Comparison of ENCODE assay signal across 8 mouse cellular contexts in the genomic region with DNA sequence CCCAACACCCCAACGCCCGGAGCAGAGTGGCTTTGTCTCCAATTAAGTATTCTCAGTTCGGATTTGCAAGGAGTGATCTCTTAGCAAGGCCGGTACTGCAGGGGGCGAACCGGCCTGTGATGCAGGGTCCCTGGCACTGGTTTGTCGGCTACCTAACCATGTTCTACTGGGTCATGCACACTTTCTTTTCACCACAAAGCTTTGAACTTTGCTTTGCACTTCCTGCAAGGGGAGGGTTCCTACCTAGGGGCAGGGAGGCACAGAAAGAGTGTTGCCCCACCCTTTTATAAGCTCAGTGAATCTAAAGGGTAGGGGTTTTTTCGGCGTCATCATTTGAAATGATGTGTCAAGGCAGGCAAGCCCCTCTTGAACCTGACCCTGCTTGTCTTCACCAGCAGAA.
DNase-seq lines count a peak whose midpoint lies in the region; ATAC-seq and TF ChIP-seq lines count a peak whose summit lies in the region.

No protein-coding gene starts in this region.

- peak overlapping the region; percentile 27; the same call in 1 of the 2 replicates for H3K27ac ChIP-seq in kidney, postnatal 0 days
- H3K27ac ChIP-seq in embryonic facial prominence, embryonic 14.5 days (replicated peaks; ENCODE audit: low read depth, low read length), result peak overlapping the region; percentile 66
- H3K27ac ChIP-seq in limb, embryonic 11.5 days (replicated peaks; ENCODE audit: low read depth, low read length), result peak overlapping the region; percentile 81; the same call in 1 of the 2 replicates
- H3K27ac ChIP-seq in thymus, adult 2 months (ENCODE audit: control insufficient read depth, insufficient read depth, low read length), result no peak overlapping the region
- H3K27ac ChIP-seq in layer of hippocampus, adult 2 months, result no peak overlapping the region

- H3K27me3 ChIP-seq in kidney, postnatal 0 days (ENCODE audit: insufficient read depth, low read length), result no peaks in the 10 kb centered on the region
- no peaks in the 10 kb centered on the region for H3K27me3 ChIP-seq in embryonic facial prominence, embryonic 14.5 days (replicated peaks; ENCODE audit: control insufficient read depth, insufficient read depth, low read length)
- no peaks in the 10 kb centered on the region for H3K27me3 ChIP-seq in limb, embryonic 11.5 days (ENCODE audit: control insufficient read depth, insufficient read depth, low read length)
- no peaks in the 10 kb centered on the region for H3K27me3 ChIP-seq in thymus, adult 2 months (ENCODE audit: control insufficient read depth, insufficient read depth, low read length)

- no peak; the same call in 1 of the 2 replicates for ATAC-seq in kidney, postnatal 0 days (replicated peaks; ENCODE audit: low FRiP score, low read depth)
- no peak for ATAC-seq in embryonic facial prominence, embryonic 14.5 days (ENCODE audit: low read depth)
- 0 out of 2 replicates have a peak, but pooled peaks have one; percentile 4 for ATAC-seq in limb, embryonic 11.5 days (ENCODE audit: insufficient number of reproducible peaks, low FRiP score, low TSS enrichment, low read depth)

- WGBS in kidney, postnatal 0 days, result 12% methylated on average over 9 of the region's 9 CpGs
- WGBS in embryonic facial prominence, embryonic 14.5 days, result 12% methylated on average over 9 of the region's 9 CpGs
- WGBS in limb, embryonic 11.5 days, result 7% methylated on average over 9 of the region's 9 CpGs
- 17% methylated on average over 9 of the region's 9 CpGs for WGBS in thymus, adult 2 months

- H3K9ac ChIP-seq in kidney, postnatal 0 days (ENCODE audit: low read depth, low read length), result no peak overlapping the region
- H3K9ac ChIP-seq in embryonic facial prominence, embryonic 14.5 days (ENCODE audit: low read depth, low read length), result no peak overlapping the region
- H3K9ac ChIP-seq in limb, embryonic 11.5 days (ENCODE audit: low read length), result no peak overlapping the region

- H3K4me2 ChIP-seq in kidney, postnatal 0 days (ENCODE audit: low read length), result peak overlapping the region; percentile 56; the same call in 1 of the 2 replicates
- peak overlapping the region; percentile 65 for H3K4me2 ChIP-seq in embryonic facial prominence, embryonic 14.5 days (ENCODE audit: low read depth, low read length)
- H3K4me2 ChIP-seq in limb, embryonic 11.5 days (ENCODE audit: low read depth, severe bottlenecking), result peak overlapping the region; percentile 56

- H3K4me1 ChIP-seq in kidney, postnatal 0 days (replicated peaks; ENCODE audit: insufficient read depth, low read length), result peaks cover 11% of the 10 kb centered on the region
- H3K4me1 ChIP-seq in embryonic facial prominence, embryonic 14.5 days (ENCODE audit: control insufficient read depth, insufficient read depth, low read length), result peaks cover 28% of the 10 kb centered on the region
- peaks cover 27% of the 10 kb centered on the region for H3K4me1 ChIP-seq in limb, embryonic 11.5 days (ENCODE audit: control insufficient read depth, insufficient read depth, low read length)
- peaks cover 19% of the 10 kb centered on the region for H3K4me1 ChIP-seq in thymus, adult 2 months (replicated peaks; ENCODE audit: control insufficient read depth, insufficient read depth, low read length)

- H3K36me3 ChIP-seq in kidney, postnatal 0 days (ENCODE audit: insufficient read depth, low read length), result no peaks in the 10 kb centered on the region
- no peaks in the 10 kb centered on the region for H3K36me3 ChIP-seq in embryonic facial prominence, embryonic 14.5 days (ENCODE audit: control insufficient read depth, insufficient read depth, low read length)
- H3K36me3 ChIP-seq in limb, embryonic 11.5 days (ENCODE audit: control insufficient read depth, insufficient read depth, low read length), result no peaks in the 10 kb centered on the region
- no peaks in the 10 kb centered on the region for H3K36me3 ChIP-seq in thymus, adult 2 months (ENCODE audit: control insufficient read depth, insufficient read depth, low read length)

- H3K9me3 ChIP-seq in kidney, postnatal 0 days (replicated peaks; ENCODE audit: low read length), result no peaks in the 10 kb centered on the region
- no peaks in the 10 kb centered on the region for H3K9me3 ChIP-seq in embryonic facial prominence, embryonic 14.5 days (ENCODE audit: control insufficient read depth, low read length)
- no peaks in the 10 kb centered on the region for H3K9me3 ChIP-seq in limb, embryonic 11.5 days (ENCODE audit: control insufficient read depth, low read length)

- peak; percentile 40 for DNase-seq in kidney, postnatal 0 days (ENCODE audit: low spot score)
- no peak for DNase-seq in kidney, adult 9 months
- no peak for DNase-seq in embryonic facial prominence, embryonic 14.5 days (ENCODE audit: low spot score)
- DNase-seq in limb, embryonic 11.5 days (ENCODE audit: low spot score), result peak; percentile 42
- DNase-seq in thymus, adult 2 months, result peak; percentile 29
- no peak for DNase-seq in adrenal gland, postnatal 36 days
- DNase-seq in adrenal gland, adult 2 months, result no peak
- DNase-seq in layer of hippocampus, adult 2 months (ENCODE audit: low spot score in 2 of 2), result no peak

- peak; percentile 19; the same call in 1 of the 2 replicates for TF ChIP-seq CTCF in kidney, postnatal 0 days (IDR thresholded peaks at IDR 0.05; ENCODE audit: low read depth)
- TF ChIP-seq CTCF in thymus, adult 2 months (IDR thresholded peaks at IDR 0.05; ENCODE audit: borderline replicate concordance, control insufficient read depth, extremely low read depth, insufficient read depth, low read length, poor library complexity), result no peak
- no peak for TF ChIP-seq CTCF in layer of hippocampus, adult 2 months (conservative IDR thresholded peaks at IDR 0.05)

- H3K4me3 ChIP-seq in kidney, postnatal 0 days (replicated peaks; ENCODE audit: low read depth, low read length), result no peak overlapping the region
- H3K4me3 ChIP-seq in embryonic facial prominence, embryonic 14.5 days (ENCODE audit: low read depth, low read length), result no peak overlapping the region
- no peak overlapping the region for H3K4me3 ChIP-seq in limb, embryonic 11.5 days (ENCODE audit: low read depth, low read length)
- no peak overlapping the region for H3K4me3 ChIP-seq in thymus, adult 2 months (ENCODE audit: control insufficient read depth, insufficient read depth, low read length)
- H3K4me3 ChIP-seq in layer of hippocampus, adult 2 months, result no peak overlapping the region

- TF ChIP-seq POLR2A in thymus, adult 2 months (IDR thresholded peaks at IDR 0.05; ENCODE audit: control insufficient read depth, extremely low read depth, insufficient read depth, low read length, poor library complexity), result no peak

Comparison
In these comparisons a context has a peak if more than half of its experiments do, and no peak if none do; other contexts are left out.
1. DNase-seq: peak in kidney, postnatal 0 days (single experiment), limb, embryonic 11.5 days (single experiment) and thymus, adult 2 months (single experiment); none in kidney, adult 9 months (single experiment), embryonic facial prominence, embryonic 14.5 days (single experiment), adrenal gland, postnatal 36 days (0 of 2), adrenal gland, adult 2 months (single experiment) and layer of hippocampus, adult 2 months (0 of 2).
2. H3K27ac ChIP-seq: peak in kidney, postnatal 0 days (single experiment), embryonic facial prominence, embryonic 14.5 days (single experiment) and limb, embryonic 11.5 days (single experiment); none in thymus, adult 2 months (single experiment) and layer of hippocampus, adult 2 months (single experiment).
3. Peak in every context shown above with its lines, with median percentiles within 50 percentile points of each other: H3K4me2 ChIP-seq.